Mouse (Mus musculus) hindbrain, embryonic 14.5 days (tissue): ENCODE data around the gene Prdm10. TPM values are rescaled to one million over a fixed set of nuclear protein-coding genes. Genes with fewer than 3 reads are reported as not detected.
A peak's percentile ranks its signal among the peaks of the same experiment; 100 is the strongest.

Experiments used
- ATAC-seq: fragments of 200-750 bp; cut with Nextera tagmentation; 2 replicates; pipeline ENCODE4 v1.8.0; 2017; ENCODE audit warnings: moderate number of reproducible peaks, mild to moderate bottlenecking, moderate TSS enrichment, moderate library complexity; ENCODE audit not compliant: low FRiP score
- DNase-seq: peaks from one replicate; pipeline ENCODE4 v3.0.0-alpha.2; 2015; ENCODE audit warnings: low spot score
- H3K27ac ChIP-seq: fragments of 300-500 bp; sonication (generic); 2 replicates; pipeline ENCODE4 v1.5.1; 2014; ENCODE audit warnings: mild to moderate bottlenecking, moderate library complexity
- H3K27me3 ChIP-seq: fragments of 300-500 bp; sonication (generic); 2 replicates; pipeline ENCODE4 v1.6.1; 2014; ENCODE audit warnings: mild to moderate bottlenecking, low read length, mixed read lengths; ENCODE audit not compliant: control insufficient read depth, insufficient read depth
- H3K36me3 ChIP-seq: fragments of 300-500 bp; sonication (generic); replicated peaks from 2 replicates; pipeline ENCODE4 v1.6.1; 2014; ENCODE audit not compliant: control insufficient read depth, insufficient read depth
- H3K4me1 ChIP-seq: fragments of 300-500 bp; sonication (generic); replicated peaks from 2 replicates; pipeline ENCODE4 v1.6.1; 2014; ENCODE audit warnings: antibody characterized with exemption, low read length, mixed read lengths; ENCODE audit not compliant: control insufficient read depth, insufficient read depth
- H3K4me2 ChIP-seq: fragments of 300-500 bp; sonication (generic); replicated peaks from 2 replicates; pipeline ENCODE4 v1.6.1; 2014; ENCODE audit warnings: mild to moderate bottlenecking, moderate library complexity
- H3K4me3 ChIP-seq: fragments of 300-500 bp; sonication (generic); replicated peaks from 2 replicates; pipeline ENCODE4 v1.5.1; 2014; ENCODE audit warnings: mild to moderate bottlenecking, low read length
- H3K9ac ChIP-seq: fragments of 300-500 bp; sonication (generic); 2 replicates; pipeline ENCODE4 v1.6.1; 2014
- H3K9me3 ChIP-seq: fragments of 300-500 bp; sonication (generic); 2 replicates; pipeline ENCODE4 v1.6.1; 2016; ENCODE audit warnings: low read length; ENCODE audit not compliant: control insufficient read depth
- WGBS: fragments of 180-500 bp; shearing (Covaris S2); extraction: QIAGEN DNeasy Blood & Tissue Kit; methylation state at CpG from one replicate; pipeline ENCODE4 v1.1.7; 2014; 5-methylcytosine and 5-hydroxymethylcytosine counted together
- polyA plus RNA-seq: library from polyadenylated mRNA; unstranded; fragments of >200 nt; fragmentation: Nextera tagmentation; extraction: Ambion mirVana; gene quantifications from 2 replicates; pipeline ENCODE4 v1.2.1, GENCODE M21; 2014

The Prdm10 gene
- polyA plus RNA-seq, 1 experiment from 2014 or later, result 9.7 TPM

DNA sequence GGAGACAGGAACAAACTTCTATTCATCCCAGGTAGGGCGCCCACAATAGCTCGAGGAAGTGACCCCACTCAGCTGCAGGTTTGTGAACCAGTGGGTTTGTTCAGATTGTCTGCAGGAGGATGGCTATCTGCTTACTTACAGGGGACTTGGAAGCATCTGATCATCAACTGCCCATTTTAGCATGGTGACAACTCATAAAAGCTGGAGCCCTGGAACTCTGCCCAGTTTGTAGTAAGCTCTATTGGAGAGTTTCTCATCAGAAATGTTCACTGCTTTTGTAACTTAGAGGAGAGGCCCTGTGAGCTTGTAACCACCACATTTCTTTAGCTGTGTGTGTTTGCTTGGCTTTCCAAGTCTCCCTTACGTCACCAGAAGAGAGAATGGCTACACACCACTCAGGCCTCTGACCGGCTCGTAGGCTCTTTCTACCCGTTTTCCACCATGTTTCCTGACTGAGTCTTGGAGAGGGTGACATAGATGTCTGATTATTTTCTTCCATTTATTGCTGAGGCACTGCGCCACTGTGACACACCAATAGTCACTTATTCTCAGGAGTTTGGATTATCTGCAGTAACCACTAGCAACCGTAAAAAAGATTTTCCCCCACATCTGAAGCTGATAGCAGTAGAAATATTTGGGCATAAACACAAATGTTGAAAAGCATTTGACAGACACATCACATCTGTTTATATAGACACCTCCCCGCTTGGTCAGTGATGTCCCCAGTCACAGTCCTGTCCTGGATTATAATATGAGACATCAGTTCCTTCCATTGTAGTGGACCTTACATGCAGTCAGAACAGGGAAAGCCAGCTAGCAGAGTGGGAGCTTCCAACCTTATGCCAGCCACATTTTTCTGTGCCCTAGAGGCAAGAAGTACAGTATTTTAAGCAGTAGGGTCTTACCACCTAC is 83.6 kb downstream of the Prdm10 start:
- ATAC-seq (no peak), DNase-seq (no peak)
- 91% methylated on average over 9 of the region's 9 CpGs for WGBS

DNA sequence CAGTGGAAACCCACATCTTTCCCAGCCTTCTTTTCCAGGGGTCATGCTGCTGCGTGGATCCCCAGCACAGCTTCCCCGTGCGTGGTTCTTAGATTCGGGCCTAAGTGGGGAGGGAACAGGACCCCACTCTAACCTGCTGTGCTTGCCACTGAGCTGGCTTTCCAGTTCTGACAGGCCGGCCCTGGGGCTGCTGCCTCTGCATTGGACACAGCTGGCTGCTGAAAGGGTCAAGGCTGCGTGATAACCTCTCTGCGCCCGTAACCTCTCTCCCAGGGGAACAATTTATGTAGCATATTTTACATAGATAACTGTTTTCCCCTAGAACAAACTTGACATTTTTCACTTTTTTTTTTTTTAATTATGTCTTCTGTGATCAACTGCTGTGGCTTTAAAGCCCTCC is 84.7 kb downstream of the Prdm10 start:
- DNase-seq (no peak), ATAC-seq (no peak)
- no peaks in the 10 kb centered on the region for H3K9me3 ChIP-seq
- H3K4me1 ChIP-seq, result no peaks in the 10 kb centered on the region
- no peak overlapping the region for H3K9ac ChIP-seq
- no peak overlapping the region for H3K4me2 ChIP-seq
- H3K27ac ChIP-seq, result no peak overlapping the region
- WGBS, result 77% methylated on average over 8 of the region's 8 CpGs
- peaks cover 76% of the 10 kb centered on the region for H3K36me3 ChIP-seq
- no peak overlapping the region for H3K4me3 ChIP-seq
- H3K27me3 ChIP-seq, result no peaks in the 10 kb centered on the region

More for the DNA sequence above, 83.6 kb downstream of the Prdm10 start:
- H3K27me3 ChIP-seq, result no peaks in the 10 kb centered on the region
- no peak overlapping the region for H3K9ac ChIP-seq
- H3K36me3 ChIP-seq, result peaks cover 84% of the 10 kb centered on the region
- no peaks in the 10 kb centered on the region for H3K4me1 ChIP-seq
- no peak overlapping the region for H3K4me3 ChIP-seq
- no peak overlapping the region for H3K4me2 ChIP-seq
- no peaks in the 10 kb centered on the region for H3K9me3 ChIP-seq
- H3K27ac ChIP-seq, result no peak overlapping the region

DNA sequence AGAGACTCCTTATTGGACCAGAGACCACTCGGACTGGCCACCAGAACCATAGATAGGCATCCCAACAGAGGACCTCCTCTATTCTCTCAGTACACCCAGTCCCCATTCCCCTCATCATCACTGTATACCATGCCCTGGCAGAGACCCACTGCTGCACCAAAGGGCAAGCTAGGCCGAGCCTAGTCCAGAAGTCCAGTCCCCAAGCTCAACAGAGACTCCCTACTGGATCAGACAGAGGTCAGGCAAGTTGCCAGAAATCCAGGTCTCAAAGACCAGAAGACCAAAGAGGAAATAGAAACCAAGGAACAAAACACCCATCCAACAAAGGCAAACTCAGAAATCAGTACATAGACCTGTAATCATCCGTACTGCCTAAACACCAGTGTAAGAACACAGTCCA is 91.4 kb downstream of the Prdm10 start:
- Histone ChIP-seq H3K4me2 (no peak overlapping the region), H3K9ac (no peak overlapping the region), H3K27ac (no peak overlapping the region), H3K4me3 (no peak overlapping the region), H3K36me3 (peaks cover 56% of the 10 kb centered on the region), H3K9me3 (peaks cover 15% of the 10 kb centered on the region; the same call in 1 of the 2 replicates), H3K27me3 (no peaks in the 10 kb centered on the region), H3K4me1 (no peaks in the 10 kb centered on the region)
- WGBS, result over 99% methylated on average over 3 of the region's 3 CpGs
- DNase-seq, result no peak
- ATAC-seq, result no peak

DNA sequence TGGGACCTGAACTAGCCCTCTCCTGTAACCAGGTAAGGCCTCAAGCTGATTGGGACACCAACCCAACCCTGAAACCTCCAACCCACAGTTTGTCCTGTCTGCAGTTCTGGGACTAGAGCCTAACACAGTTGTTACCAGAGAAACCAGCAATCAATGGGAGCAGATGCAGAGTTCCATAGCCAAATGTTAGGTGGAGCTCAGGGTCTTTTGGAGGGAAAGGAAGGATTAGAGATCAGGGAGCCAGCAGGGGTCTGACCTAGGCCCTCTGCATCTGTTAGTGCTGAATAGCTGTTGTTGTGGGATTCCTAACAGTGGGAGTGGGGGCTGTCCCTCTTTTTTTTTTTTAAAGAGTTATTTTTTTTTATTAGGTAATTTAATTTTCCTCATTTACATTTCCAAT is 96.3 kb downstream of the Prdm10 start:
- Histone ChIP-seq H3K36me3 (peaks cover 44% of the 10 kb centered on the region), H3K27me3 (no peaks in the 10 kb centered on the region), H3K4me2 (no peak overlapping the region), H3K4me3 (no peak overlapping the region), H3K4me1 (no peaks in the 10 kb centered on the region), H3K9me3 (peaks cover 15% of the 10 kb centered on the region; the same call in 1 of the 2 replicates), H3K9ac (no peak overlapping the region), H3K27ac (no peak overlapping the region)
- DNase-seq (no peak), ATAC-seq (no peak)

DNA sequence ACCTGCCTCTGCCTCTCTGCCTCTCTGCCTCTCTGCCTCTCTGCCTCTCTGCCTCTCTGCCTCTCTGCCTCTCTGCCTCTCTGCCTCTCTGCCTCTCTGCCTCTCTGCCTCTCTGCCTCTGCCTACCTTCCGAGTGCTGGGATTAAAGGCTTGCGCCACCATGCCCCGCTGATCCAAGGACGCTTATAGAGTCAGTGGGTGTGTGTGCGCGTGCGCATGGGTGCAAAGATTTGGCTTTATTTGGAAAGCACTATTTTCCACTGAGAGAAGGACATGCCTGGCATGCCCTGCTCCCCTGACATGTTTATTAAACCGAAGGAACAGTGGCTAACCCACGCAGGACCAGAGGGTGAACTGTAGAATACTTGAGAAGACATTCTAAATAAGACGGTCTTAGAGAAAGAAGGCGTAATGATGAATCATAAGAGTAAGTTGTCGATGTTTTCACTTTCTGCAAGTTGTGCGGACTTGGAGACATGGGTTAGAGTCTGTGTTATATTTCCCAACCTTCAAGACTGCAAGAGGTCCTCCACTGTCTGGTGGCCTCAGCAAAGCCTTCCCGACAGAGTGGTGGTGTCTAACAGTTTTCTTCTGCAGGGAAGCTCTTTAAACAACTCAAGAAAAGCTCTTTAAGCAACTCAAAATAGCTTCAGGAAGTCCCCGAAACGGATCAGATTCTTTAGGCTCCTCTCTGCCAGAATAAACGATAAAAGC is 104.6 kb downstream of the Prdm10 start:
- Histone ChIP-seq H3K27me3 (no peaks in the 10 kb centered on the region), H3K27ac (no peak overlapping the region), H3K9ac (no peak overlapping the region), H3K9me3 (no peaks in the 10 kb centered on the region), H3K4me1 (peaks cover 21% of the 10 kb centered on the region), H3K4me2 (peak overlapping the region; percentile 75; the same call in 1 of the 2 replicates), H3K4me3 (no peak overlapping the region), H3K36me3 (peaks cover 8% of the 10 kb centered on the region; the same call in 1 of the 2 replicates)
- WGBS, result 84% methylated on average over 17 of the region's 17 CpGs
- DNase-seq, result no peak
- no peak for ATAC-seq

DNA sequence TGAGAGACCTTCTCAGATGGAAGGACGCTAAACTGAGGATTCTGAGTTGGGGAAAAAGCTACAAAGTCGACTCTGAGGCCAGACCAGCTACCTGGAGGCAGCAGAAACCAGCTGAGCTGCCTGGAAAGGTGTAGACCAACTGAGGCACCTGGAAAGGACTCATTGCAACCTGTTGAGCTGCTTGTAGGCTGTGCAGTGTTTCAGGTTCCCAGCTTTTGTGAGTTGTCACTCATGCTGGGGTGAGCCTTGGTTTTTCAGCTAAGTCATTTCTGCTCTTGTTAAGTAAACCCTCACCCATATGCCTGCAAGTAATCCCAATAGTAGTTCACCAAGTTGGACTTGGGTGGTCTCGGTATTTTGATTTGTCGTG is 105.1 kb downstream of the Prdm10 start:
- ATAC-seq (peak; percentile 32), DNase-seq (peak; percentile 25)
- 24% methylated on average over 4 of the region's 4 CpGs for WGBS
- Histone ChIP-seq H3K36me3 (peaks cover 13% of the 10 kb centered on the region), H3K27me3 (no peaks in the 10 kb centered on the region), H3K4me1 (peaks cover 21% of the 10 kb centered on the region), H3K9ac (peak overlapping the region; percentile 81), H3K4me3 (peak overlapping the region; percentile 89), H3K4me2 (peak overlapping the region; percentile 75), H3K27ac (peak overlapping the region; percentile 72; the same call in 1 of the 2 replicates), H3K9me3 (no peaks in the 10 kb centered on the region)

DNA sequence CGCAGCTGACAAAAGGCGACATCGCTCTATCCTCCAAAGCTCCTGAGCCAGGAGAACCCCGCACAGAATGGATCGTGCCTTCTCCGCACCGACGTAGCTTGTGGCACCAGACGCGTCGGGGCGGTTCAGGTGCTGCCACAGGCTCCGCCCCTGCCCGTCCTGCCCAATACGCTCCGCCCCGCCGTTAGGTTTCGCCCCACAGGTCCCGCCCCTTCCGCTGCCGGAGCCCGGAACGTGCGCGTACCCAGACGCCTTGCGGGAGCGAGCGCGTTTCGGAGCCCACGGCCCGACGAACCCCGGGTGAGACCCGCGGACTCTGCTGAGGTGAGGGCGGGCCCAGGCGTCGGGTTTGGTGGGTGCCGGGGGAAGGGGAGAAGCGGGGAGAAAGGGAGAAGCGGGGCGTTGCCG is 105.6 kb downstream of the Prdm10 start, which contains the start of gene Nfrkb:
Gene Nfrkb (plus strand): TSS at position 246 of the 408 bp plus-strand sequence.
- Histone ChIP-seq H3K9me3 (no peaks in the 10 kb centered on the region), H3K4me1 (peaks cover 21% of the 10 kb centered on the region), H3K27me3 (no peaks in the 10 kb centered on the region), H3K27ac (peak within 1 kb of the TSS; percentile 72), H3K4me3 (peak within 1 kb of the TSS; percentile 89), H3K9ac (peak within 1 kb of the TSS; percentile 81), H3K36me3 (peaks cover 18% of the 10 kb centered on the region), H3K4me2 (peak within 1 kb of the TSS; percentile 75)
- under 1% methylated on average over 45 of the region's 46 CpGs for WGBS
- peak; percentile 97 for ATAC-seq
- peak; percentile 96 for DNase-seq

DNA sequence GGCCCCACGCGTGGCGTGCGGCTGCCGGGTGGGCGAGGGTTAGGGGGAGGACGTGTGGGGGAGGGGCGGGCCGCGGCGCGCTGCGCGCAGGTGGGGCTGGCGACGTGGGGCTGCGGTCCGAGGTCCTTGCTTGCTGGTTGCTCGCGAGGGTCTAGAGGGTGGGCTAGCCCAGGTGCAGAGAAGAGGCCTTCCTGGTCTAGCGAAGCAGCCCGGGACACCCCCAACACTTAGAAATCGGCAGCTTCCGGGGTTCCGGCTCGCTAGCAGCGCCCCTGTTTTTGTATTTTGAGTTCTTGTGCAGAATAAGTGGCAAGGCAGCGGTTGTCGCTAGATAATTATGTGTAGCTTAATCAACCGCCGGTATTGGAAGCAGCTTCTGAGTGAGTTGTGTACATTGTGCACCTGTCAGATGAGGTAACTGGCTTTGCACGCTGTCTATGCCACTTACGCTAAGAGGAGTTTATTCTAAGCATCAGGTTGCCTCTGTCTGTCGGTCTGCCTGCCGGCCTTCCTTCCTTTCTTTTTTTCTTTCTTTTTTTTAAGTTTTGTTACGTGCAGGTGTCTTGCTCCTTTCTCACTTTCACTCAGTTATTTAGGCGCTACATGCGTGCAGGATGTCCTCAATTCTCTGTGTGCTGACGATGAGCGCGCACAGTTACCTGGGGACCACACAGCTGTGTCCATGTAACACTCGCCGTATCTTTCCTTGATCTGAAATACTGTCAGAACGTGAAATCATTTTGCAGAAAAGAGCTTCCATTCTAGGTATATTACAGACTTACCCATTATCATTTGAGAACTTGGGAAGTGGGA is 106.2 kb downstream of the Prdm10 start:
- DNase-seq (peak; percentile 25), ATAC-seq (peak; percentile 79)
- Histone ChIP-seq H3K4me3 (peak overlapping the region; percentile 89), H3K4me2 (peak overlapping the region; percentile 75), H3K9ac (peak overlapping the region; percentile 81), H3K36me3 (peaks cover 24% of the 10 kb centered on the region), H3K27me3 (no peaks in the 10 kb centered on the region), H3K27ac (peak overlapping the region; percentile 72), H3K9me3 (no peaks in the 10 kb centered on the region), H3K4me1 (peaks cover 21% of the 10 kb centered on the region)
- 12% methylated on average over 43 of the region's 44 CpGs for WGBS
